Mouse (Mus musculus) C2C12 (cell line): ENCODE data around the gene Gpr33. TPM values are rescaled to one million over a fixed set of nuclear protein-coding genes. Genes with fewer than 3 reads are reported as not detected.

Experiments
- H3K27me3 ChIP-seq: one replicate; pipeline ENCODE4 v1.6.1; 2011; ENCODE audit not compliant: control insufficient read depth, insufficient read depth, insufficient read length
- H3K36me3 ChIP-seq: one replicate; pipeline ENCODE4 v1.6.1; 2011; ENCODE audit not compliant: control insufficient read depth, insufficient read depth
- H3K4me3 ChIP-seq: one replicate; pipeline ENCODE4 v1.5.1; 2011; ENCODE audit warnings: mild to moderate bottlenecking, control low read depth; ENCODE audit not compliant: poor library complexity, insufficient read depth, severe bottlenecking
- H3K79me2 ChIP-seq: one replicate; pipeline ENCODE4 v1.6.1; 2011; ENCODE audit not compliant: control insufficient read depth, insufficient read depth
- H3K79me3 ChIP-seq: one replicate; pipeline ENCODE4 v1.6.1; 2011; ENCODE audit warnings: low read depth, control low read depth
- H3ac ChIP-seq: one replicate; pipeline ENCODE3; 2011; ENCODE audit warnings: low read depth; ENCODE audit not compliant: control insufficient read depth, insufficient read length
- CEBPB ChIP-seq: IDR thresholded peaks from one replicate; pipeline ENCODE4 v1.6.1; 2011; ENCODE audit warnings: low read depth, mild to moderate bottlenecking, control low read depth, moderate library complexity
- CTCF ChIP-seq: IDR thresholded peaks from one replicate; pipeline ENCODE4 v1.5.1; 2011; ENCODE audit not compliant: control insufficient read depth, insufficient read depth, insufficient read length
- FOSL1 ChIP-seq: IDR thresholded peaks from one replicate; pipeline ENCODE4 v1.8.0; 2011; ENCODE audit warnings: mild to moderate bottlenecking, low read length; ENCODE audit not compliant: poor library complexity, insufficient read depth, severe bottlenecking
- MAX ChIP-seq: IDR thresholded peaks from one replicate; pipeline ENCODE4 v1.6.1; 2011; ENCODE audit warnings: mild to moderate bottlenecking, control low read depth
- MYOD1 ChIP-seq: IDR thresholded peaks from one replicate; pipeline ENCODE4 v1.6.1; 2011; ENCODE audit warnings: low read depth; ENCODE audit not compliant: control insufficient read depth, insufficient read length
- MYOG ChIP-seq: IDR thresholded peaks from one replicate; pipeline ENCODE4 v1.6.1; 2011; ENCODE audit not compliant: control insufficient read depth, insufficient read length; ENCODE audit errors: extremely low read depth
- USF1 ChIP-seq: IDR thresholded peaks from one replicate; pipeline ENCODE4 v1.6.1; 2011; ENCODE audit warnings: low read depth, mild to moderate bottlenecking, control low read depth, moderate library complexity
- long read RNA-seq, 2 experiments: library from polyadenylated mRNA; unstranded; transcript quantifications; one replicate each; pipeline ENCODE4 v2.0.0; 2019 to 2020
- polyA plus RNA-seq: library from polyadenylated mRNA; unstranded; fragments of >200 nt; fragmentation: generic; extraction: Trizol; gene quantifications from one replicate; pipeline ENCODE4 v1.2.1, GENCODE M21; 2012; ENCODE audit warnings: missing spikeins

Gene Gpr33
- polyA plus RNA-seq, result not detected
- long read RNA-seq, experiment 1, result 0 reads
- long read RNA-seq, experiment 2, result 0 reads

GRCm38 (mm10) chr12:52027963-52028362 is at the start of gene Gpr33:
Gene Gpr33, minus strand, starts transcription at chr12:52028063.
- H3K79me2 ChIP-seq, result no peaks in the 10 kb centered on the region

GRCm38 (mm10) chr12:52049324-52049723 is 21.5 kb upstream of the Gpr33 start:
- TF ChIP-seq FOSL1 (no peak), MYOD1 (no peak), CTCF (no peak), MYOG (no peak), MAX (no peak), CEBPB (no peak), USF1 (no peak)
- no peaks in the 10 kb centered on the region for H3K27me3 ChIP-seq
- no peak overlapping the region for H3ac ChIP-seq
- no peaks in the 10 kb centered on the region for H3K36me3 ChIP-seq
- H3K79me3 ChIP-seq, result no peaks in the 10 kb centered on the region
- H3K79me2 ChIP-seq, result no peaks in the 10 kb centered on the region
- no peak overlapping the region for H3K4me3 ChIP-seq

More at GRCm38 (mm10) chr12:52027963-52028362, at the start of gene Gpr33:
- Histone ChIP-seq H3K27me3 (no peaks in the 10 kb centered on the region), H3K79me3 (no peaks in the 10 kb centered on the region), H3K4me3 (no peak within 1 kb of the TSS), H3ac (no peak within 1 kb of the TSS), H3K36me3 (no peaks in the 10 kb centered on the region)
- TF ChIP-seq FOSL1, result no peak
- TF ChIP-seq USF1, result no peak
- TF ChIP-seq MAX, result no peak
- no peak for TF ChIP-seq CTCF
- no peak for TF ChIP-seq CEBPB
- no peak for TF ChIP-seq MYOD1
- TF ChIP-seq MYOG, result no peak

GRCm38 (mm10) chr12:52046371-52046770 is 18.5 kb upstream of the Gpr33 start:
- Histone ChIP-seq H3K36me3 (no peaks in the 10 kb centered on the region), H3K79me3 (no peaks in the 10 kb centered on the region), H3K27me3 (no peaks in the 10 kb centered on the region), H3ac (no peak overlapping the region), H3K4me3 (no peak overlapping the region), H3K79me2 (no peaks in the 10 kb centered on the region)
- no peak for TF ChIP-seq FOSL1
- TF ChIP-seq MYOG, result no peak
- TF ChIP-seq MAX, result no peak
- TF ChIP-seq USF1, result no peak
- no peak for TF ChIP-seq CEBPB
- no peak for TF ChIP-seq CTCF
- no peak for TF ChIP-seq MYOD1

GRCm38 (mm10) chr12:52042818-52043336 is 15.0 kb upstream of the Gpr33 start:
- Histone ChIP-seq H3K79me3 (no peaks in the 10 kb centered on the region), H3K4me3 (no peak overlapping the region), H3ac (no peak overlapping the region), H3K27me3 (no peaks in the 10 kb centered on the region), H3K79me2 (no peaks in the 10 kb centered on the region), H3K36me3 (no peaks in the 10 kb centered on the region)
- no peak for TF ChIP-seq MYOG
- no peak for TF ChIP-seq FOSL1
- TF ChIP-seq MYOD1, result no peak
- no peak for TF ChIP-seq MAX
- no peak for TF ChIP-seq CTCF
- no peak for TF ChIP-seq CEBPB
- TF ChIP-seq USF1, result no peak

- Histone ChIP-seq H3K4me3 (no peak overlapping the region), H3K79me3 (no peaks in the 10 kb centered on the region), H3K27me3 (no peaks in the 10 kb centered on the region), H3K36me3 (no peaks in the 10 kb centered on the region), H3K79me2 (no peaks in the 10 kb centered on the region), H3ac (no peak overlapping the region)
- no peak for TF ChIP-seq MAX
- no peak for TF ChIP-seq USF1
Measured at GRCm38 (mm10) chr12:52038352-52038751, 10.5 kb upstream of the Gpr33 start.

- Histone ChIP-seq H3K36me3 (no peaks in the 10 kb centered on the region), H3ac (no peak overlapping the region), H3K79me2 (no peaks in the 10 kb centered on the region), H3K79me3 (no peaks in the 10 kb centered on the region), H3K4me3 (no peak overlapping the region), H3K27me3 (no peaks in the 10 kb centered on the region)
- no peak for TF ChIP-seq FOSL1
- no peak for TF ChIP-seq MYOD1
- TF ChIP-seq CTCF, result no peak
- TF ChIP-seq USF1, result no peak
- no peak for TF ChIP-seq MYOG
- TF ChIP-seq CEBPB, result no peak
- no peak for TF ChIP-seq MAX
Measured at GRCm38 (mm10) chr12:52034956-52035355, 7.1 kb upstream of the Gpr33 start.
